Mouse (Mus musculus) liver, postnatal 0 days (tissue): ENCODE data around the gene Rplp1.

ENCODE experiments used
- CTCF ChIP-seq: sonication (generic); IDR thresholded peaks from 2 replicates; pipeline ENCODE4 v1.5.1; 2016; ENCODE audit warnings: antibody characterized with exemption, low read depth
- EP300 ChIP-seq: IDR thresholded peaks from 2 replicates; pipeline ENCODE4 v1.6.1; 2016; ENCODE audit warnings: antibody characterized with exemption, low read depth, mild to moderate bottlenecking

DNA sequence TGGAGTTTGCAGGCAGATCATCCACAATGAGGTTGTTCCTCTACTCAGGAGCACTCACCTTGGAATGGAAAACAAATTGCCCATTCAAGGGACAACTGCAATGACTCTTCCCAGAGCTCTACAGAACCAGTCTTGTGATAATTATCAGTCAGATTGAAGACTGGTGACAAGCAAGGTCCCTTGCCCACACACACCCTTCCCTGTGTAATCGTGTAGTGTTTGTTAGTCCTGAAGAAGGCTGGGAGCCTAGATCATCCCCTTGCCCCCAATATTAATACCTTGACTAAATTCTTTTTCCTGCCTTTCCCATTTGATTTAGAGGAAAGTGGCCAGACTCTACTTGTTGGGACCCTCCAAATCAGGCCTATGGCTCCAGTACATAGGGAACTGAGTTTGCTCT is 4.7 kb downstream of the Rplp1 start:
- no peak for TF ChIP-seq CTCF
- TF ChIP-seq EP300 = no peak
